Mouse (Mus musculus) ovary, postnatal 10 days (tissue): Measurements from ENCODE around the gene Gprasp2.
"Not testable (repeated sequence)": the region's sequence is repeated elsewhere in the genome, so short reads cannot be mapped to it uniquely, and the experiment has no call there.

ENCODE experiments used
- DNase-seq: peaks from one replicate; pipeline ENCODE4 v3.0.0; 2022; ENCODE audit warnings: low spot score

The Gprasp2 gene

DNA sequence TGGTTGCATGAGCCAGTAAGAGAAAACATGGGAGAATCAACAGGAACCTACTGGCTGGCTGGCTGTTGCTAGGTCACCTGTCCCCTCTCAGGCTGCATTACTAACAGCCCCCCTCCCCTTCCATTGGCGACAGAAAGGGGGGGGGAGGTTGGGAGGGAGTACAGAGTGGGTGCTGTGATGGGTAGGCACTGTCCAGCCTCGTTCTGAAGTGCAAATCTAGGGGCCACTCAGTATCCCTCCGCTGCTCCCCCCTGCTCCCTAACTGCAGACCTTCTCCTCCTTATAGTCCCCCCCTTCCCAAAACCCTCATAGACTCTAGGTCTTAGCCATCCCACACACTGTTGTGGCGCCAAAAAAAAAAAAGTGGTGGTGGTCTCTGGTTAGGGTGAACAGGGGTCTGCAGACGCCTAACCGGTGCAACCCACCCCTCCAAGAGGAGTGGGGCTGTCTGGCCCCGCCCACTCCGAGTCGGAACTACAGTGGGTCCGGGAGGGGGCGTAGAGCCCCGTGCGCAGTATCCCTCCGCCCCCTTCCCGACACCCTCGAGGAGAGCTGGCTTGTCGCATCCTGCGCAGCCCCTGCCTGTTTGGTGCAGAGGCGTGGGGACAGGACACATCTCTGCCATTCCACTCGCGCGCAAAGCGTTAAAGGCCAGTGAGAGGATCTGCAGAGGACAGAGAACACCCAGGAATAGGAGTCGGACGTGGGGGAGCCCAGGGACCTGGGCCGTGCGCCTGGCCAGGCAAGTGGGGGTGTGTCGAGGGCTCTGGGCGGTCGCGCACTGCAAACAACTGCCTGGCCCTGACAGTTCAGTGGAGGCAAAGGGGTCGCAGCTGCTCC lies at the start of gene Gprasp2:
Gene Gprasp2, plus strand, starts transcription at position 514 of the 840 bp plus-strand sequence.
- peak; percentile 19 for DNase-seq

- no peak for DNase-seq
Observed at GRCm38 (mm10) chrX:135791536-135791935, 47.3 kb upstream of the Gprasp2 start.

DNA sequence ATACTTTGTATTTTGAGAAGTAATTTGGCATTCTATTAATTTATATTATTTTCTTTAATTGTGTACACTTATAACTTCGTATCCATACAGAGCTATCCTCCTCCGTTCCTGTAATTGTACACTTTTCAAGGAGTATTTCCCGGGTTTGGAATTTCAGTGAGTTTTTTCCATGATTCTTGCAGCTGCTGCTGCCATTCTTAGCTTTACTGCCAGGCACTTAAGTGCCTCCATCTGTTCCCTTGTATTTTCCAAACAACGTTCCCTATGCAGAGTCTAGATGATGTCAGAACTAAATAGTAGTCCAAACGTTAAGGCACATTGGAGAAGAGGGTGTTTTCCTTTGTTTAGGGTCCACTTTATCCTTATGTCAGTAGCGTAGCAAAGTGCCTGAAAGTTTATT lies 46.5 kb upstream of the Gprasp2 start:
- DNase-seq = no peak

GRCm38 (mm10) chrX:135795591-135796304 lies 43.1 kb upstream of the Gprasp2 start:
- DNase-seq = peak; percentile 31

DNA sequence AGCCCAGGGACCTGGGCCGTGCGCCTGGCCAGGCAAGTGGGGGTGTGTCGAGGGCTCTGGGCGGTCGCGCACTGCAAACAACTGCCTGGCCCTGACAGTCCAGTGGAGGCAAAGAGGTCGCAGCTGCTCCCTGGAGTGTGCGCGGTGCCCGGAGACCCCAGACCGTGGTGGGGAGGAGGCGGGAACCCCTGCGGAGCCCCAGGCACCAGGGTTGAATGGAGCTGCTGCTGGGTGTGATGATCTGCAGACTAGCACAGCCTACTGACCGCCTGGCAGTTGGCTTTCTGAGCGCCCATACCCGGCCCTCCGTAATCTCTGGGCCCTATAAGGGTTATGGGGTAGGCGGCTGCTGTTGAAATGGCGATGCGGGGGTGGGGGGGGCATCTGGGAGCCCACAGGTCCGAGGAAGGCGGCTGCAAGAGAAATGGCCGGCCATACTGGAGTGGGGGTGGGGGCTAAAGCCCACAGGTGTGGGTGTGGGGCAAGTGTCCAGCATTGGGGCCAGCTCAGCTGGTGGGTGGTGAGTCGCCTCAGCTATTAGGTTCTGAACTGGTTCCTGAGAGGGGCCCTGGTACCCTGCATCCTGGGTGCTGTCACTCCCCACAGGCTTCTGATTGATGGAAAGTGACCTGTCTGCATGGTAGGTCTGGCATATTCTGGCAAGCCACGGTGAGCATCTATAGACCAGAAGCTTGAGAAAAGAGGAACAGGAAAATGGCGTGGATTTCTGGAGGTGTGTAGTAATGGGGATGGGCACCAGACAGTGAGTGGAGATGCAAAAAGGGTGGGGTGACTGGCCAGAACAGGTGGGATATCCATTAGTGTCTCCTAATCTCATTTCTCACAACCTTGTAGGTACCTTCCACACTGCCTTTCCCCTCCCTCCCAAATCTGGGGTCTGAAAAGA lies 42.3 kb upstream of the Gprasp2 start:
- not testable (repeated sequence) for DNase-seq

DNA sequence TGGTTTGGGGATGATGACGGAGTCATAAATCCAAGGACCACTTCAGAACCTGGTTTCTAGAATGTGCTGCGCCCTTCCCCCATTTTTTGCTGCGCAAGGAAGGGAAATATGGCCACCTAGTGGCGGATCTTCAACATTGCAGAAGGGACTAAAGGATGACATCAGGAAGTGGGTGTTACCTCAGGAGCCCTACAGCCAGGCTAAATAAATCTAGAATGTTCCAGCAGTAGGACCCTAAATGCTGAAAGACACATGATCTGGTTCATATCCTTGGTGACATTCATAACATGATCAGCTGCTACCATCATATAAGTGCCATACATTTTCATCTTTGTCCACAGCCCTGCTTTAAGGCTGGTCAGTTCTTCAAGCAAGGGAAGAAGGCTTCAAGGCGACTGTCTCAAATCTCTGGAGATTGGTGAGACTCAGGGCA lies 41.6 kb upstream of the Gprasp2 start, which contains the start of gene Bhlhb9:
Gene Bhlhb9, plus strand, starts transcription at position 383 of the 433 bp plus-strand sequence.
- not testable (repeated sequence) for DNase-seq

DNA sequence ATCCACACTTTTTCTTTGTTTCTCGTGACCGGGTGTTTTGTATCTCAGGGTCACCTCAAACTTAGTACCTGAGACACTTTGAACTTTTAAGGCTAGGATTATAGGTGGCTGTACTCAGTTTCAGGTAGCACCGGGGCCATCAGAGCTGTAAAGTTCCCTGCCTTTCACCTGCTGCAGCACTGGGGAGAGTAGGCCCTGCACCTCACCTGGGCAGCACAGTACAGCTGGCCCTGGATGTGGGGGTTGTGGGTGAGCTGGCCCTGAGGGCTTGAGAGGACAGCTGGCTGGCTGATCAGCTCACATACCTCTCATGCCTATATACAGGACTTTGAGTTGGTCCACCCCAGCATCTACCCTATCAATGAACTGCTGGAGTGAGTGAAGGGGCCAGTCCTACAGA lies 34.7 kb upstream of the Gprasp2 start:
- no peak for DNase-seq

GRCm38 (mm10) chrX:135805780-135806179 lies 33.1 kb upstream of the Gprasp2 start:
- no peak for DNase-seq

GRCm38 (mm10) chrX:135835896-135836295 lies 2.9 kb upstream of the Gprasp2 start:
- DNase-seq = not testable (repeated sequence)

DNA sequence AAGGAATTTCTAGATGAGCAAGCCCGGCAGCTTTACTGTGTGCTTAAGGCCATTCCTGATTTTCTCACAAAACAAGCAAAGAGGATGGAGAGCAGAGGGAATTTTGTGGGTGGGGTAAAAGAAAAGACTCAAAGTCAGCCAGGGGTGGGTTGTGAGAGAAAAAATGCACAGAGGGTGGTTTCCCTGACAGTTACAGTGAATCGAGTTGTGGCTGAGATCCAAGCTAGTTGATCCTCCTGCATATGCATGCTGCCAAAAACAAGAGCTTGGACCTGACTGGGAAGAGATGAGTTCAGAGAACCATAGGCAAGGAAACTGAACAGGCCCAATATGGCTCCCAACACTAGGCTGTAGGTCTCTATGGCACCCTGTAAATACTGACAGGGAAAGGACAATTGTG lies 938 bp upstream of the Gprasp2 start:
- no peak for DNase-seq

GRCm38 (mm10) chrX:135839397-135840391 lies 860 bp downstream of the Gprasp2 start:
- not testable (repeated sequence) for DNase-seq

- not testable (repeated sequence) for DNase-seq
Observed at GRCm38 (mm10) chrX:135866806-135867205, 28.0 kb downstream of the Gprasp2 start.

- no peak for DNase-seq
Observed at GRCm38 (mm10) chrX:135876679-135877078, 37.8 kb downstream of the Gprasp2 start.

DNA sequence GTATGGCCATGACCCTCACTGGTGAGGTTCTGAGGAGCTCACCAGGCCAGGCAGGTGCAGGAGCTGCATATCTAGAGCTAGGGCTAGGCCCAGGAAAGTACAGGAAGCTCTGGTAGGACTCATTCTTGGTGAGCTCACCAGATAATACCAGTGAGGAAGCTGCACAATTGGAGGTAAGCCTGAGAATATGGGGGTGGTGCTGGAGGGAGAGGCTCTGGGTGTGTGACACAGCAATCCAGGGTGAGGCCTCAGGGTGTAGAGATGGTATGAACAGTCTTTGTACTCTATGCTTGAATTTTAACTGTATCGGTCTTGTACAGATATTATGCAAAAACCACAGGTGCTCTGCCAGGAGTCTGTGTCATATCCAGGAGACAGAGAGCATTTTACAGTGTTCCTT lies 40.8 kb downstream of the Gprasp2 start:
- no peak for DNase-seq

GRCm38 (mm10) chrX:135885411-135886233 lies 46.8 kb downstream of the Gprasp2 start:
- DNase-seq = peak; percentile 50

- peak; percentile 24 for DNase-seq
Observed at GRCm38 (mm10) chrX:135886234-135886585, 47.4 kb downstream of the Gprasp2 start.
